Mouse (Mus musculus) heart, adult 2 months (tissue): Measurements from ENCODE around the gene Glp1r.

Experiments
- CTCF ChIP-seq: fragments of 200-600 bp; IDR thresholded peaks from 2 replicates; pipeline ENCODE4 v1.8.1; 2022; ENCODE audit warnings: antibody characterized with exemption, mild to moderate bottlenecking, moderate library complexity
- EP300 ChIP-seq: fragments of 200-500 bp; IDR thresholded peaks from 2 replicates; pipeline ENCODE4 v1.6.1; 2011; ENCODE audit warnings: low read depth, low read length, control low read depth; ENCODE audit not compliant: insufficient read depth
- POLR2A ChIP-seq: fragments of 200-500 bp; IDR thresholded peaks from 2 replicates; pipeline ENCODE4 v1.6.1; 2011; ENCODE audit warnings: mild to moderate bottlenecking, low read depth, low read length, control low read depth; ENCODE audit not compliant: insufficient read depth

DNA sequence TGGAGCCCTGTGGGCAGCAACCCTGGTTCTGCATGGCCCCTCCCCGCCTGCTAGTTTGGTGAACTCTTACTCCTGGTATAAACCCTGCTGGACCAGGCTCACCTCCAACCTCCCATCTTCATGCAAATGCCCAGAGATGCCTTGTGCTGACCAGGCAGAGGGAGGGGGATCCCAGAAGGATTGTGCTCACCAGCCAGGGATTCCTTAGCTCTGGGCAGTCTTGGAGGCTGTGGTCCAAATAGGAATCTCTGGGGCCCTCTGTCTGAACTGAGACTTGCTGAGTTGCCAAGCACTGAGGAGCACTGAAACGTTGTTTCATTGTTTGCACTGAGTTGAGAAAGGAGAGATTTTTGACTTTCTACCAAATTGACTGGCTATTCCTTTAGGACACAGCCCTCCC is 61.3 kb downstream of the Glp1r start:
- no peak for TF ChIP-seq POLR2A
- TF ChIP-seq CTCF, result no peak
- no peak for TF ChIP-seq EP300
